Mouse (Mus musculus): ENCODE data around the gene Relt. TPM values are rescaled to one million over a fixed set of nuclear protein-coding genes. Genes with fewer than 3 reads are reported as not detected.
A peak's percentile ranks its signal among the peaks of the same experiment; 100 is the strongest.
"Not testable (repeated sequence)": the region's sequence is repeated elsewhere in the genome, so short reads cannot be mapped to it uniquely, and the experiment has no call there.

The Relt gene
- polyA plus RNA-seq, 1 experiment from 2014 or later = 5.0 TPM

DNA sequence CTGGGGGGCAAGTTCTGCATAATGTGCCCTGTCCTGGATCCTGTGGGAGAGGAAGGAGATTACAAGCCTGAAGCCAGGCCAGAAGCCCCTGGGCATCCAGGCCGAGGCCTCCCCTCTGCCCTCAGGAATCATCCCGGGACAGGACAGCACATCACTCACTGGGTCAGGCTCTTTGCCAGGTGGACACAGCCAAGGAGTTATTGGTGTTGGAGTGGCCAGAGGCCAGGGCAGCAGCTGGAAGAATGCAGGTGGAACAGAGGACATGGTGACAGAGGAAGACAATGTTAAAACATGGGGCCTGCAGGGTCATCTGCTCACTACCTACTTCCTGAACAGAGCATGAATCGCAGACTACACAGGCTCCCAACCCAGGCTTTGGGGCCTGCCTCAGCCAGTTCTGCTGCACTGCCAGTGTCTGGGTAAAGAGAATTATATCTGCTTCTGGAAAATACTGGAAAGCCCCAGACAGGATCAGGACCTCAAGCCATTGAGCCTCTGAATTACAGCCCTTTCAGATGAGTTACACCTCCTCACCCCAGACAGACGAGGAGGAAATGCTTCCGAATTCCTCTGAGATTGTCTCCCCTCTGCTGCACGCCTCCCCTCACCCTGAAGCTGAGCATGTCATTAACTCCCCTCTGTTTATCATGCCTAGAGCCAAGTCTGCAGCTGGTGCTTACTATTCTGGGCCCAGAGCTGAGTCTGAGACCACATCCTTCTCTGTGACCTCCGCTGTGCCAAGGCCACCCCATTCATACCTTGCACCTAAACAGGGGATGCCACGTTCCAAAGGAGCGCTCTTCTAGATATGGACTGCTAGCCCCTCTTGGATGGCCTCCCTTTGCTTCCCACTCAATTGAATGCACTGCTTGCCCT is 11.5 kb downstream of the Relt start:
- 81% methylated on average over 9 of the region's 9 CpGs for WGBS
- peak overlapping the region; percentile 33 for H3K27ac ChIP-seq
- peaks cover 53% of the 10 kb centered on the region for H3K4me1 ChIP-seq
- H3K9me3 ChIP-seq = no peaks in the 10 kb centered on the region
- no peak overlapping the region for H3K4me3 ChIP-seq
- H3K36me3 ChIP-seq (replicated peaks) = peaks cover 28% of the 10 kb centered on the region
- H3K27me3 ChIP-seq (ENCODE audit: poor library complexity, severe bottlenecking) = no peaks in the 10 kb centered on the region
- DNase-seq (ENCODE audit: extremely low spot score, low spot score) = no peak

GRCm38 (mm10) chr7:100849508-100849907 is 13.7 kb downstream of the Relt start:
- Histone ChIP-seq H3K27ac (no peak overlapping the region), H3K36me3 (replicated peaks) (peaks cover 29% of the 10 kb centered on the region), H3K4me3 (no peak overlapping the region), H3K9me3 (no peaks in the 10 kb centered on the region), H3K4me1 (peaks cover 38% of the 10 kb centered on the region), H3K27me3 (ENCODE audit: poor library complexity, severe bottlenecking) (no peaks in the 10 kb centered on the region)
- 92% methylated on average over 2 of the region's 2 CpGs for WGBS
- no peak for DNase-seq (ENCODE audit: extremely low spot score, low spot score)

DNA sequence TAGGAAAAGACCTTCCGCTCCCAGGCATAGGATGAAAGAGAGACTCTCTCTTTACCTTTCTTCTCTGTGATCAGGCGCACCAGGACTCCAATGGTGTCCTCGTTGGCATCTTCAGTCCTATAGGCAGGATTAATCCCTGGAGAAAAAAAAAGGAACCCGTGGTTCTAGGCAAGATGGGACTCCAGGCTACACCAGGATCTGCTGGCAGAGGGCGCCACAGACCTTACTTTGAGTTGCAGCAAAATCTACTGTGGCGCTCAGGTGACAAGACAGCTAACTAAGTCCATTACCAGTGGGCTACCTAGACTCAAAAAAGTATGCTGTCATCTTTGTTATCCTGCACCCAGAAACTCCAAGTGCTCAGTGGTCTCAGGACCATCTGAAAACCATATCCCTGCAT is 14.5 kb downstream of the Relt start:
- WGBS = 22% methylated on average over 6 of the region's 6 CpGs
- peak; percentile 39 for DNase-seq (ENCODE audit: extremely low spot score, low spot score)

DNA sequence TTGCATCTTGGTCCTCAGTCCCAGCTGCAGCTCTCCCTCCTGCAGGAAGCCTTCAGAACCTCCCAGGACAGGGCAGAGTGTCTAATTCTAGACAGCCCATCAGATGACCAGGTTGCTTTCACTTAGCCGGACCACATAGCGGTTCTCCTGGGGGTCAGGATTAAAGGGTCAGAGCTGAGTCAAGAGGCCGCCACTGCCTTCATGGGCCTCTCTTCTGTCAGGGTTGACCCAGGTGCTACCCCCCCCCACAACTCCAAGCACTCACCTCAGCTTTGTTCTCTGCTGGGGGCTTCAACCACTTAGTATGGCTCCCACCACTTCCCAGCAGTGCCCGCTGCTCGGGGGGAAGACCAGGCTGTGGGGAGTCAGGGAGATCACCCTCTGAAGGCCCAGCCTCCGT is 16.1 kb downstream of the Relt start:
- no peaks in the 10 kb centered on the region for H3K27me3 ChIP-seq (ENCODE audit: poor library complexity, severe bottlenecking)
- H3K36me3 ChIP-seq (replicated peaks) = peaks cover 38% of the 10 kb centered on the region
- peaks cover 19% of the 10 kb centered on the region for H3K4me1 ChIP-seq
- H3K4me3 ChIP-seq = no peak overlapping the region
- 0 out of 2 replicates have a peak, but pooled peaks cover 4% of the 10 kb centered on the region for H3K9me3 ChIP-seq
- DNase-seq (ENCODE audit: extremely low spot score, low spot score) = no peak
- no peak overlapping the region; the same call in 1 of the 2 replicates for H3K27ac ChIP-seq
- 87% methylated on average over 6 of the region's 6 CpGs for WGBS

More for the DNA sequence above, 14.5 kb downstream of the Relt start:
- no peaks in the 10 kb centered on the region for H3K27me3 ChIP-seq (ENCODE audit: poor library complexity, severe bottlenecking)
- peaks cover 31% of the 10 kb centered on the region for H3K4me1 ChIP-seq
- H3K36me3 ChIP-seq (replicated peaks) = peaks cover 29% of the 10 kb centered on the region
- H3K4me3 ChIP-seq = no peak overlapping the region
- H3K27ac ChIP-seq = no peak overlapping the region
- no peaks in the 10 kb centered on the region for H3K9me3 ChIP-seq

DNA sequence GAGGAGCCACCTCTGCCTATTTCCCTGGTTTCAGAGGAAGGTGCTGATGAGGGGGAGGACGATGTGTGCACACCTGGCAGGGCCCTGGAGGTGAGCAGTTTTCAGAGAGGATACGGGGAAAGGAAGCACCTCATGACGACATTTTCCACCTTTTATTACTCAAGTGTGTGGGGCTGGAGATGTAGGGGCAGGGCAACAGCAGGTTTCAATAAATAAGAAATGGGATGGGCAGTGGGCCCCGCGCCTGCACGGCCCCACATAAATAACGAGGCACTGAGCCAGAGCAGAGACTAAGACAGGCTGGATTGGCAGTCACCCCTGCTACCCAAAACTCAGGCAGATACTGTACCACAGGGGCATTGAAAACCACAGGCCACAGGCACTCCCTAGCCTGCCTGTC is 17.2 kb downstream of the Relt start:
- not testable (repeated sequence) for H3K27me3 ChIP-seq (ENCODE audit: poor library complexity, severe bottlenecking); H3K4me3 ChIP-seq; DNase-seq (ENCODE audit: extremely low spot score, low spot score); H3K9me3 ChIP-seq; H3K27ac ChIP-seq; H3K4me1 ChIP-seq
- H3K36me3 ChIP-seq (replicated peaks) = peaks cover 42% of the 10 kb centered on the region
- 83% methylated on average over 7 of the region's 7 CpGs for WGBS

- H3K4me3 ChIP-seq = no peak overlapping the region
- WGBS = 63% methylated on average over 1 of the region's 1 CpGs
- H3K4me1 ChIP-seq = peaks cover 8% of the 10 kb centered on the region
- peaks cover 42% of the 10 kb centered on the region for H3K36me3 ChIP-seq (replicated peaks)
- DNase-seq (ENCODE audit: extremely low spot score, low spot score) = no peak
- H3K9me3 ChIP-seq = 0 out of 2 replicates have a peak, but pooled peaks cover 4% of the 10 kb centered on the region
- no peak overlapping the region for H3K27ac ChIP-seq
- H3K27me3 ChIP-seq (ENCODE audit: poor library complexity, severe bottlenecking) = no peaks in the 10 kb centered on the region
Observed at GRCm38 (mm10) chr7:100845412-100845811, 17.8 kb downstream of the Relt start.

GRCm38 (mm10) chr7:100845026-100845400 is 18.2 kb downstream of the Relt start:
- peaks cover 38% of the 10 kb centered on the region for H3K36me3 ChIP-seq (replicated peaks)
- H3K4me3 ChIP-seq = no peak overlapping the region
- H3K27ac ChIP-seq = no peak overlapping the region
- H3K9me3 ChIP-seq = 0 out of 2 replicates have a peak, but pooled peaks cover 4% of the 10 kb centered on the region
- DNase-seq (ENCODE audit: extremely low spot score, low spot score) = no peak
- no peaks in the 10 kb centered on the region for H3K27me3 ChIP-seq (ENCODE audit: poor library complexity, severe bottlenecking)
- peaks cover 8% of the 10 kb centered on the region for H3K4me1 ChIP-seq

DNA sequence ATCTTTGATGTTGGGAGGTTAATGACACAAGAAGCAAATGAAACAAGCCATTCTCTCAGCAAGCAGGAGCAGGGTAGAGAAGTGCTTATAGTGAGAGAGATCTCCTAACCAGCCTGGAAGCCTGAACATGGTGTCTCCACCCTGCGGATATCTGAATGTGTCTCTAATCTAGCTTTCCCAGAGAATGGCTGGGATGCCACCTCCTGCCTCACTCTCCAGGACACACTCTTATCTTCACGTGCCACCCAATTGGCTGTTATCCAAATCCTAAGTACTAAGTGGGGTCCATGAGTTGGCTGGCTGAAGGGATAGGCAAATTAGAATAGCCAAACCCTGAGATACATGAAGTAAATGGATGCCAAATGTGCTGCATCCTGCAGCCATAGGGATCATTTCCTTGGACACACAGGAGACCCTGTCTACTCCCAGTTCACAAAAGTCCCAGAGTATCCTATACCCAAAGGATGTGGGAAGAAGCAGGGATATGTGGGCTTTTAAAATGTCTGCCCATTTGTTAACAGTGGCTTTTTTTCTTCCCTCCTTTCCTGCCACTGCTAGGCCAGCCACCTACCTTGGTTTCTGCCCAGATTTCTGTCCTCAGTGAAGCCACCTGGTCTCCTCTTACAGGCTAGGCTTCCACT is 18.7 kb downstream of the Relt start:
- peaks cover 8% of the 10 kb centered on the region for H3K4me1 ChIP-seq
- peaks cover 38% of the 10 kb centered on the region for H3K36me3 ChIP-seq (replicated peaks)
- H3K9me3 ChIP-seq = 0 out of 2 replicates have a peak, but pooled peaks cover 4% of the 10 kb centered on the region
- no peak for DNase-seq (ENCODE audit: extremely low spot score, low spot score)
- no peaks in the 10 kb centered on the region for H3K27me3 ChIP-seq (ENCODE audit: poor library complexity, severe bottlenecking)
- H3K27ac ChIP-seq = no peak overlapping the region
- no peak overlapping the region for H3K4me3 ChIP-seq
- WGBS = 88% methylated on average over 2 of the region's 2 CpGs

DNA sequence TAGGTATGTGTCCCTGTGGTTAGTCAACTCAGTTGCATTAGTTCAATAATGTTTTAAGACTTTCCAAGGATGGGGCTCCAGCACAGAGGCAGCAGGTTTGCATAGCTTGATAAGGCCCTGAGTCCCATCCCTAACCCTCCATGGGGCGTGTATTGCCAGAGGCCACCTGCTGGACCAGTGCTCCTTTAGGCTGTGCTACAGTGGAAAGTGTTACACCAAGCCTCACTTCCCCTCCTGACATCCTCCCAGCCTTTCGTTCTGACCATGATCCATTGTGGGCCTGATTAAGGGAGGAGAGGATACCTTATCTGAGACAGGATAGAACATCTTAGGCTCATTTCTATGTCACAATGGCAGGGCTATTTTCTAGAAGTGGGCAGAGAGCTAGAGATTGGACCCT is 19.4 kb downstream of the Relt start:
- H3K27ac ChIP-seq = no peak overlapping the region
- peaks cover 8% of the 10 kb centered on the region for H3K4me1 ChIP-seq
- H3K36me3 ChIP-seq (replicated peaks) = peaks cover 42% of the 10 kb centered on the region
- H3K27me3 ChIP-seq (ENCODE audit: poor library complexity, severe bottlenecking) = no peaks in the 10 kb centered on the region
- no peak for DNase-seq (ENCODE audit: extremely low spot score, low spot score)
- H3K4me3 ChIP-seq = no peak overlapping the region
- H3K9me3 ChIP-seq = 0 out of 2 replicates have a peak, but pooled peaks cover 4% of the 10 kb centered on the region
- 90% methylated on average over 2 of the region's 2 CpGs for WGBS

DNA sequence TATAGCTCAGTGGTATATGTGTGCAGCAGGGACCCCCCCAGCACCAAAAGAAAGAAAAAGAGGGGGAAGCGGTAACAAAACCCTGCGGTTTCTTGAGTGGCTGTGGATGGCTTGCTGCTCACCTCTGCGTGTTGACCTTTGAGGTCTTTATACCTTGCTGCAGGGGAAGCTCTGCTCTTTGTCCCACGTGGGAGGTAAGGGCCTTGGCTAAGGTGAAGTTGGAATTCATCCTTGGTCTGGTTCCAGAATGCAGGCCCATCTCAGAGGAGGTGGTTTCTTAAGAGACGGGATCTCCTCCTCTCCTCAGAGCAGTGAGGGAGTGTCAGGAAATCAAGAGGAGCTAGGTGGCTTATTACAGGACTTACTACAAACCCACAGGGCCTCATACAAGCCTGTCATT is 21.1 kb downstream of the Relt start:
- Histone ChIP-seq H3K4me3 (no peak overlapping the region), H3K36me3 (replicated peaks) (peaks cover 45% of the 10 kb centered on the region), H3K4me1 (peaks cover 4% of the 10 kb centered on the region), H3K9me3 (0 out of 2 replicates have a peak, but pooled peaks cover 4% of the 10 kb centered on the region), H3K27ac (no peak overlapping the region), H3K27me3 (ENCODE audit: poor library complexity, severe bottlenecking) (no peaks in the 10 kb centered on the region)
- WGBS = 93% methylated on average over 5 of the region's 5 CpGs
- DNase-seq (ENCODE audit: extremely low spot score, low spot score) = no peak

DNA sequence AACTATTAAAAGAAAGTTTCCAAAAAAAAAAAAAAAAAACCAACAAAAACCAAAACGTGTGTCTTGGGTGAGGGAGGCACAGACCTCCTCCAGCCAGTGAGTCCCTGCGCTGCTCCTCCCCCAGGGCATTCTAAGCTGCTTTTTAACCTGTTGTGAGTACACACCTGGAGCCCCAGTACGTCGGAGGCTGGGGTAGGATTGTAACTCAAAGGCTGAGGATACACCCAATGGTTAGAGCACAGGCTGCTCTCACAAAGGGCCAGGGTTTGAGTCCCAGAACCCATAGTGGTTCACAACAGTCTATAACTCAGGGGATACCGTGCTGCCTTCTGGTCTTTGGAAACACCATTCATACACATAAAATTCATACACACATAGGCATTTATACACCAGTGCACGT is 21.6 kb downstream of the Relt start:
- Histone ChIP-seq H3K4me1 (peaks cover 4% of the 10 kb centered on the region), H3K27me3 (ENCODE audit: poor library complexity, severe bottlenecking) (no peaks in the 10 kb centered on the region), H3K27ac (no peak overlapping the region), H3K4me3 (no peak overlapping the region), H3K36me3 (replicated peaks) (peaks cover 45% of the 10 kb centered on the region), H3K9me3 (0 out of 2 replicates have a peak, but pooled peaks cover 4% of the 10 kb centered on the region)
- DNase-seq (ENCODE audit: extremely low spot score, low spot score) = no peak
- 94% methylated on average over 6 of the region's 6 CpGs for WGBS

DNA sequence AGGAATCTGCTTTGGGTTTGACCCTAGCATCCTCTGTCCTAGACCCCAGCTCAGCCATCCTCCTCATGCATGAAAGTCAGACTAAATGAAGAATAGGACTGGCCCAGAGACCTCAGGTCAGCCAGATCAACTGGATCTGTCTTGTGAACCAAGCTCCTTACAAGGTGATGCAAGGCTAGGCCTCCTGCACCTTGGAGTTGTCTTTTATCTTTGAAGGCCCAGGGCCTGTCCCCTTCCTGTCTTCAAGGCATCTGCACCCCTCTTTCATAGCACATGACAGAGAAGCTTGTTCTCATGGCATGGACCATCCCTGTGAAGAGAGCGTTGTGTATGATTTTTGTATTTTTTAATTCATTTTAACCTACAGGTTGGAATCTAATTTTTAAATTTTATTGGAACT is 22.3 kb downstream of the Relt start:
- DNase-seq (ENCODE audit: extremely low spot score, low spot score) = no peak
- H3K4me1 ChIP-seq = peaks cover 4% of the 10 kb centered on the region
- H3K27ac ChIP-seq = no peak overlapping the region
- H3K4me3 ChIP-seq = no peak overlapping the region
- WGBS = 96% methylated on average over 1 of the region's 1 CpGs
- no peaks in the 10 kb centered on the region for H3K27me3 ChIP-seq (ENCODE audit: poor library complexity, severe bottlenecking)
- H3K9me3 ChIP-seq = 0 out of 2 replicates have a peak, but pooled peaks cover 4% of the 10 kb centered on the region
- H3K36me3 ChIP-seq (replicated peaks) = peaks cover 52% of the 10 kb centered on the region
